Mouse (Mus musculus) limb, embryonic 11.5 days (tissue): ENCODE data around the gene Fam178b. TPM values are rescaled to one million over a fixed set of nuclear protein-coding genes. Genes with fewer than 3 reads are reported as not detected.

Experiments
- ATAC-seq: fragments of 200-750 bp; cut with Nextera tagmentation; 2 replicates; pipeline ENCODE4 v1.8.0; 2017; ENCODE audit warnings: low read depth; ENCODE audit not compliant: insufficient number of reproducible peaks, low FRiP score, low TSS enrichment
- DNase-seq: peaks from one replicate; pipeline ENCODE4 v3.0.0-alpha.2; 2015; ENCODE audit warnings: low spot score
- H3K27ac ChIP-seq: fragments of 300-500 bp; sonication (generic); replicated peaks from 2 replicates; pipeline ENCODE4 v1.5.1; 2014; ENCODE audit warnings: low read depth, mild to moderate bottlenecking, low read length
- H3K27me3 ChIP-seq: fragments of 300-500 bp; sonication (generic); 2 replicates; pipeline ENCODE4 v1.6.1; 2014; ENCODE audit warnings: mild to moderate bottlenecking, low read length, mixed read lengths; ENCODE audit not compliant: control insufficient read depth, insufficient read depth
- H3K36me3 ChIP-seq: fragments of 300-500 bp; sonication (generic); 2 replicates; pipeline ENCODE4 v1.6.1; 2014; ENCODE audit warnings: mild to moderate bottlenecking, low read length, moderate library complexity, mixed read lengths; ENCODE audit not compliant: control insufficient read depth, insufficient read depth
- H3K4me1 ChIP-seq: fragments of 300-500 bp; sonication (generic); 2 replicates; pipeline ENCODE4 v1.6.1; 2014; ENCODE audit warnings: low read length, mixed read lengths; ENCODE audit not compliant: control insufficient read depth, insufficient read depth
- H3K4me2 ChIP-seq: fragments of 300-500 bp; sonication (generic); 2 replicates; pipeline ENCODE4 v1.6.1; 2014; ENCODE audit warnings: low read depth, mild to moderate bottlenecking, moderate library complexity; ENCODE audit not compliant: severe bottlenecking
- H3K4me3 ChIP-seq: fragments of 300-500 bp; sonication (generic); 2 replicates; pipeline ENCODE4 v1.5.1; 2014; ENCODE audit warnings: low read depth, low read length
- H3K9ac ChIP-seq: fragments of 300-500 bp; sonication (generic); 2 replicates; pipeline ENCODE4 v1.6.1; 2014; ENCODE audit warnings: mild to moderate bottlenecking, low read length
- H3K9me3 ChIP-seq: fragments of 300-500 bp; sonication (generic); 2 replicates; pipeline ENCODE4 v1.6.1; 2016; ENCODE audit warnings: low read length; ENCODE audit not compliant: control insufficient read depth
- WGBS: fragments of 180-500 bp; shearing (Covaris S2); extraction: QIAGEN DNeasy Blood & Tissue Kit; methylation state at CpG from one replicate; pipeline ENCODE4 v1.1.7; 2014; 5-methylcytosine and 5-hydroxymethylcytosine counted together
- polyA plus RNA-seq: library from polyadenylated mRNA; unstranded; fragments of >200 nt; fragmentation: Nextera tagmentation; extraction: Ambion mirVana; gene quantifications from 2 replicates; pipeline ENCODE4 v1.2.1, GENCODE M21; 2014

The Fam178b gene
- polyA plus RNA-seq, 1 experiment from 2014 or later: 0.36 TPM

GRCm38 (mm10) chr1:36583408-36584116, 99.4 kb downstream of the Fam178b start:
- Histone ChIP-seq H3K9me3 (no peaks in the 10 kb centered on the region), H3K4me1 (peaks cover 30% of the 10 kb centered on the region), H3K4me3 (no peak overlapping the region), H3K27me3 (no peaks in the 10 kb centered on the region), H3K27ac (no peak overlapping the region), H3K4me2 (no peak overlapping the region), H3K36me3 (no peaks in the 10 kb centered on the region), H3K9ac (no peak overlapping the region)
- DNase-seq (no peak), ATAC-seq (no peak)
- WGBS: 85% methylated on average over 8 of the region's 8 CpGs

GRCm38 (mm10) chr1:36582211-36582610, 100.8 kb downstream of the Fam178b start:
- 83% methylated on average over 8 of the region's 8 CpGs for WGBS
- Histone ChIP-seq H3K36me3 (no peaks in the 10 kb centered on the region), H3K4me1 (peaks cover 26% of the 10 kb centered on the region), H3K4me2 (no peak overlapping the region), H3K9me3 (no peaks in the 10 kb centered on the region), H3K27ac (no peak overlapping the region), H3K27me3 (no peaks in the 10 kb centered on the region), H3K4me3 (no peak overlapping the region), H3K9ac (no peak overlapping the region)
- DNase-seq (no peak), ATAC-seq (no peak)

- ATAC-seq (no peak), DNase-seq (no peak)
- H3K27ac ChIP-seq: peak overlapping the region; percentile 84; the same call in 1 of the 2 replicates
- no peak overlapping the region for H3K4me2 ChIP-seq
- H3K9ac ChIP-seq: no peak overlapping the region
- H3K4me3 ChIP-seq: no peak overlapping the region
- no peaks in the 10 kb centered on the region for H3K9me3 ChIP-seq
- H3K4me1 ChIP-seq: peaks cover 32% of the 10 kb centered on the region
- no peaks in the 10 kb centered on the region for H3K27me3 ChIP-seq
- WGBS: 77% methylated on average over 5 of the region's 5 CpGs
- H3K36me3 ChIP-seq: no peaks in the 10 kb centered on the region
Observed at GRCm38 (mm10) chr1:36581260-36581659, 101.7 kb downstream of the Fam178b start.

GRCm38 (mm10) chr1:36580384-36581207, 102.4 kb downstream of the Fam178b start:
- peak overlapping the region; percentile 35; the same call in 1 of the 2 replicates for H3K4me2 ChIP-seq
- H3K36me3 ChIP-seq: no peaks in the 10 kb centered on the region
- ATAC-seq (peak; percentile 86), DNase-seq (peak; percentile 80)
- H3K27ac ChIP-seq: peak overlapping the region; percentile 84
- 2% methylated on average over 17 of the region's 17 CpGs for WGBS
- peaks cover 32% of the 10 kb centered on the region for H3K4me1 ChIP-seq
- no peaks in the 10 kb centered on the region for H3K27me3 ChIP-seq
- H3K4me3 ChIP-seq: 0 out of 2 replicates have a peak overlapping the region, but pooled peaks have one; percentile 2
- no peaks in the 10 kb centered on the region for H3K9me3 ChIP-seq
- 0 out of 2 replicates have a peak overlapping the region, but pooled peaks have one; percentile 14 for H3K9ac ChIP-seq

- Histone ChIP-seq H3K4me3 (no peak overlapping the region), H3K4me1 (peaks cover 36% of the 10 kb centered on the region), H3K4me2 (peak overlapping the region; percentile 35; the same call in 1 of the 2 replicates), H3K36me3 (no peaks in the 10 kb centered on the region), H3K9me3 (no peaks in the 10 kb centered on the region), H3K27ac (peak overlapping the region; percentile 84), H3K9ac (no peak overlapping the region), H3K27me3 (no peaks in the 10 kb centered on the region)
- ATAC-seq (peak; percentile 73), DNase-seq (peak; percentile 70)
- WGBS: 29% methylated on average over 6 of the region's 6 CpGs
Observed at GRCm38 (mm10) chr1:36579974-36580383, 103.0 kb downstream of the Fam178b start.

- H3K9ac ChIP-seq: no peak overlapping the region
- peaks cover 41% of the 10 kb centered on the region for H3K4me1 ChIP-seq
- no peak for DNase-seq
- no peaks in the 10 kb centered on the region for H3K27me3 ChIP-seq
- H3K36me3 ChIP-seq: no peaks in the 10 kb centered on the region
- no peak overlapping the region for H3K4me2 ChIP-seq
- peak overlapping the region; percentile 38; the same call in 1 of the 2 replicates for H3K27ac ChIP-seq
- WGBS: 39% methylated on average over 6 of the region's 6 CpGs
- ATAC-seq: no peak
- no peaks in the 10 kb centered on the region for H3K9me3 ChIP-seq
- H3K4me3 ChIP-seq: no peak overlapping the region
Observed at GRCm38 (mm10) chr1:36576991-36577675, 105.8 kb downstream of the Fam178b start.

- no peak overlapping the region for H3K4me2 ChIP-seq
- WGBS: 58% methylated on average over 6 of the region's 6 CpGs
- peaks cover 36% of the 10 kb centered on the region for H3K4me1 ChIP-seq
- H3K9me3 ChIP-seq: no peaks in the 10 kb centered on the region
- H3K36me3 ChIP-seq: no peaks in the 10 kb centered on the region
- H3K9ac ChIP-seq: no peak overlapping the region
- H3K27me3 ChIP-seq: no peaks in the 10 kb centered on the region
- no peak overlapping the region for H3K4me3 ChIP-seq
- no peak overlapping the region; the same call in 1 of the 2 replicates for H3K27ac ChIP-seq
- DNase-seq (no peak), ATAC-seq (no peak)
Observed at GRCm38 (mm10) chr1:36575347-36575746, 107.6 kb downstream of the Fam178b start.
